Mouse (Mus musculus): ENCODE measurements at regions not wholly inside any gene's neighbourhood (a gene's known extent, or its start where the extent isn't known, plus 50 kb on each side); places are given as distances from the start of the nearest gene placed in this dataset.

GRCm38 (mm10) chr16:87645526-87646434 is 53.0 kb upstream of the Bach1 start:
- CTCF ChIA-PET: interaction anchor here in 1 of 4 experiments (1.0 kb wide), 1 partner anchor 41 kb away, joined by 3 read pairs; no protein-coding TSS in a partner anchor
- POLR2A ChIA-PET: interaction anchor here in 3 of 4 experiments (0.6 to 3.8 kb wide), 11 partner anchors 8 to 61 kb away, joined by 3 to 18 read pairs (median 4); partner anchors contain the start of gene Bach1 (in 2 of the 3)

GRCm38 (mm10) chr16:87646435-87647062 is 52.2 kb upstream of the Bach1 start:
- ChIA-PET POLR2A (interaction anchor here in 3 of 4 experiments (0.5 to 3.8 kb wide), 9 partner anchors 9 to 97 kb away, joined by 3 to 18 read pairs (median 4); partner anchors contain the start of gene Bach1 (in 1 of the 3)), CTCF (no interaction called here)
